Mouse (Mus musculus): ENCODE results near the gene Gmds. TPM values are rescaled to one million over a fixed set of nuclear protein-coding genes. Genes with fewer than 3 reads are reported as not detected.
A peak's percentile ranks its signal among the peaks of the same experiment; 100 is the strongest.

Gmds gene
- polyA plus RNA-seq, 1 experiment from 2014 or later, result 38.0 TPM

DNA sequence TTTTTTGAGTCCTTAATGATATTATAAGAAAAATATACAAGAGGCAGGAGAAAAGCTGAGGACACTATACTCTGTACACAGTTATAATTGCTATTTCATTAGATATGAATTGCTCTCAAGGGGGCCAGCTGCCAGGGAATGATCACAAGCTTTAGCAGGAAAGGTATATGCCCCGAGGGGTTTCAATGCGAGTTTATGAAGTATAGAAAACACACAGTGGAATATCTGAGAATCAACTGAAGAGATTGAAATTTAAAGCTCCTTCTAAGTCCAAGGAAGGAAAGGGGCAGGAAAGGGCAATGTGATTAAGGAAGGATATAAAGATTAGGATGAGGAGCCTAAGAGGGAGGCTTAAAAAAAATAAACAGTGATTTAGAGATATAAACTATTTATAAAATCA is 427.2 kb downstream of the Gmds start:
- peaks cover 9% of the 10 kb centered on the region for H3K4me1 ChIP-seq (ENCODE audit: insufficient read depth, low read length)
- H3K9me3 ChIP-seq (ENCODE audit: low read length), result no peaks in the 10 kb centered on the region
- H3K4me3 ChIP-seq (ENCODE audit: low read length), result no peak overlapping the region
- no peak for ATAC-seq (ENCODE audit: low FRiP score, low TSS enrichment)
- no peak overlapping the region for H3K27ac ChIP-seq (ENCODE audit: low read length)
- H3K9ac ChIP-seq (replicated peaks; ENCODE audit: low read length), result no peak overlapping the region
- no peak overlapping the region for H3K4me2 ChIP-seq (replicated peaks; ENCODE audit: low read depth, low read length)
- no peaks in the 10 kb centered on the region for H3K36me3 ChIP-seq (ENCODE audit: insufficient read depth, low read length)
- WGBS, result 25% methylated on average over 2 of the region's 2 CpGs
- H3K27me3 ChIP-seq (ENCODE audit: insufficient read depth, low read length), result no peaks in the 10 kb centered on the region

DNA sequence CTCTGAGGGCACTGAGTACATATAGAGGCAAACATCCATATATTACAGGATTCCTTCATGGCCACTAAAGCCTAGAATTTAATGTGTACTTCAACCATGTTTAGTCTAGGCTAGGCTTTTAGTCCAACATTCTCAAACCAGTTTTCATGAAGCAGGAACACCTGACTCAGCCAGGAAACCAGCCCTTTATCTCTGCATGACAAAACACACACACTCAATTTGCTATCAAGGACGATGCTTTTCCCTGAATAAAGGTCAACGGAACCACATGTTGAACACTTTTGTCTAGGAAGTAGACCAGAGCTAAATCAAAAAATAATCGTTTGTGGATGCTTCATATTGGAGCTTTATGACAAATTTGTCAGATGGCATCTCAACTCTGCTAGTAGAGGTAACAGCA is 429.5 kb downstream of the Gmds start:
- 85% methylated on average over 3 of the region's 3 CpGs for WGBS
- H3K27ac ChIP-seq (ENCODE audit: low read length), result no peak overlapping the region
- H3K4me2 ChIP-seq (replicated peaks; ENCODE audit: low read depth, low read length), result no peak overlapping the region
- H3K4me1 ChIP-seq (ENCODE audit: insufficient read depth, low read length), result peaks cover 9% of the 10 kb centered on the region
- H3K9ac ChIP-seq (replicated peaks; ENCODE audit: low read length), result no peak overlapping the region
- H3K27me3 ChIP-seq (ENCODE audit: insufficient read depth, low read length), result no peaks in the 10 kb centered on the region
- ATAC-seq (ENCODE audit: low FRiP score, low TSS enrichment), result no peak
- H3K9me3 ChIP-seq (ENCODE audit: low read length), result no peaks in the 10 kb centered on the region
- no peak overlapping the region for H3K4me3 ChIP-seq (ENCODE audit: low read length)
- no peaks in the 10 kb centered on the region for H3K36me3 ChIP-seq (ENCODE audit: insufficient read depth, low read length)

- Histone ChIP-seq H3K4me2 (replicated peaks; ENCODE audit: low read depth, low read length) (no peak overlapping the region), H3K4me1 (ENCODE audit: insufficient read depth, low read length) (peaks cover 3% of the 10 kb centered on the region; the same call in 1 of the 2 replicates), H3K9me3 (ENCODE audit: low read length) (no peaks in the 10 kb centered on the region), H3K9ac (replicated peaks; ENCODE audit: low read length) (no peak overlapping the region), H3K27me3 (ENCODE audit: insufficient read depth, low read length) (no peaks in the 10 kb centered on the region), H3K4me3 (ENCODE audit: low read length) (no peak overlapping the region), H3K36me3 (ENCODE audit: insufficient read depth, low read length) (no peaks in the 10 kb centered on the region), H3K27ac (ENCODE audit: low read length) (no peak overlapping the region)
- 95% methylated on average over 1 of the region's 1 CpGs for WGBS
- ATAC-seq (ENCODE audit: low FRiP score, low TSS enrichment), result no peak
These were observed 432.0 kb downstream of the Gmds start for GRCm38 (mm10) chr13:31906514-31906913.

DNA sequence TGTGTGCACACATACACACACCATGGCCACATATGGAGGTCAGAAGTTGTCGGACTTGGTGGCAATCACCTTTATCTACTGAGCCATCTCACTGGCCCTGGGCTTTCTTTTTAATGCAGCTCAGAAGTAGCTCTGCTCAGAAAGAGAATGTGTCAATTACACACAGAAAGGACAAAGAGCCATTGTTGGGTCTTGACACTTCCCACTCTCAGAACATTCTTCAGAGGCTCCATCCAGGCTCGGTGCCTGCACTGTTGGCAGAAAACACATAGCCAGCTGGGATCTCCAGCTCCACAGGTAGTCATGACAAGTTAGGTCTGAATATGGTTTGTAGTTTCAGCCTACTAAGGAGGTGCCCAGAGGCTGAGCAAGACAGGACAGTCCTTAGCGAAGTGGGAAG is 438.3 kb downstream of the Gmds start:
- Histone ChIP-seq H3K9me3 (ENCODE audit: low read length) (no peaks in the 10 kb centered on the region), H3K4me3 (ENCODE audit: low read length) (no peak overlapping the region), H3K4me2 (replicated peaks; ENCODE audit: low read depth, low read length) (no peak overlapping the region), H3K27ac (ENCODE audit: low read length) (no peak overlapping the region), H3K4me1 (ENCODE audit: insufficient read depth, low read length) (peaks cover 7% of the 10 kb centered on the region; the same call in 1 of the 2 replicates), H3K27me3 (ENCODE audit: insufficient read depth, low read length) (no peaks in the 10 kb centered on the region), H3K9ac (replicated peaks; ENCODE audit: low read length) (no peak overlapping the region), H3K36me3 (ENCODE audit: insufficient read depth, low read length) (no peaks in the 10 kb centered on the region)
- no peak; the same call in 1 of the 2 replicates for ATAC-seq (ENCODE audit: low FRiP score, low TSS enrichment)
- 77% methylated on average over 3 of the region's 3 CpGs for WGBS

GRCm38 (mm10) chr13:31899392-31899791 is 439.1 kb downstream of the Gmds start:
- 40% methylated on average over 5 of the region's 5 CpGs for WGBS
- no peaks in the 10 kb centered on the region for H3K36me3 ChIP-seq (ENCODE audit: insufficient read depth, low read length)
- H3K9me3 ChIP-seq (ENCODE audit: low read length), result no peaks in the 10 kb centered on the region
- no peak overlapping the region for H3K4me3 ChIP-seq (ENCODE audit: low read length)
- no peaks in the 10 kb centered on the region for H3K27me3 ChIP-seq (ENCODE audit: insufficient read depth, low read length)
- peaks cover 7% of the 10 kb centered on the region; the same call in 1 of the 2 replicates for H3K4me1 ChIP-seq (ENCODE audit: insufficient read depth, low read length)
- H3K4me2 ChIP-seq (replicated peaks; ENCODE audit: low read depth, low read length), result no peak overlapping the region
- ATAC-seq (ENCODE audit: low FRiP score, low TSS enrichment), result peak; percentile 90
- H3K27ac ChIP-seq (ENCODE audit: low read length), result no peak overlapping the region
- H3K9ac ChIP-seq (replicated peaks; ENCODE audit: low read length), result no peak overlapping the region

DNA sequence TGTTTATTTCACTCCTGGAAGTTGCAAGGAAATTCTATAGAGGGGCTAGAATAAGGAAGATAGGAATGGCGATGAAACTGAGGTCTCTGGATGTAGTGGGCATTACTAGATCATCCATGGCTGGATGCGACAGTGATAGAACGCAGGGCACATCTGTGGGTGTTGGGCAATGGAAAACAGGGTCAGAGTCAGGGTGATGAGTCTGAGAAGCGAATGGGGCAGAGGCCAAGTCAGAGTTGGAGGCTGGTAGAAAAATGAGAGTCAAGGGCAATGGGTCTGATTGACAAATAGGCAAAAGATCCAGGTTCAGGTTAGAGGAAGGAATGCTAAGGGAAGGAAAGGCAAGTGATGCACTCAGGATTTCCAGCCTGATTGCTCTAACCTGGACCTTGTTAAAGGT is 441.0 kb downstream of the Gmds start:
- 81% methylated on average over 4 of the region's 4 CpGs for WGBS
- Histone ChIP-seq H3K9me3 (ENCODE audit: low read length) (no peaks in the 10 kb centered on the region), H3K27ac (ENCODE audit: low read length) (no peak overlapping the region), H3K4me2 (replicated peaks; ENCODE audit: low read depth, low read length) (no peak overlapping the region), H3K4me1 (ENCODE audit: insufficient read depth, low read length) (peaks cover 7% of the 10 kb centered on the region; the same call in 1 of the 2 replicates), H3K4me3 (ENCODE audit: low read length) (no peak overlapping the region), H3K36me3 (ENCODE audit: insufficient read depth, low read length) (no peaks in the 10 kb centered on the region), H3K9ac (replicated peaks; ENCODE audit: low read length) (no peak overlapping the region), H3K27me3 (ENCODE audit: insufficient read depth, low read length) (no peaks in the 10 kb centered on the region)
- ATAC-seq (ENCODE audit: low FRiP score, low TSS enrichment), result no peak

- H3K4me3 ChIP-seq (ENCODE audit: low read length), result no peak overlapping the region
- 78% methylated on average over 3 of the region's 3 CpGs for WGBS
- no peak overlapping the region for H3K9ac ChIP-seq (replicated peaks; ENCODE audit: low read length)
- no peak overlapping the region for H3K4me2 ChIP-seq (replicated peaks; ENCODE audit: low read depth, low read length)
- H3K9me3 ChIP-seq (ENCODE audit: low read length), result peaks cover 7% of the 10 kb centered on the region; the same call in 1 of the 2 replicates
- H3K27me3 ChIP-seq (ENCODE audit: insufficient read depth, low read length), result no peaks in the 10 kb centered on the region
- H3K4me1 ChIP-seq (ENCODE audit: insufficient read depth, low read length), result peaks cover 3% of the 10 kb centered on the region; the same call in 1 of the 2 replicates
- no peak overlapping the region for H3K27ac ChIP-seq (ENCODE audit: low read length)
- ATAC-seq (ENCODE audit: low FRiP score, low TSS enrichment), result no peak
- H3K36me3 ChIP-seq (ENCODE audit: insufficient read depth, low read length), result no peaks in the 10 kb centered on the region
These were observed 444.0 kb downstream of the Gmds start for GRCm38 (mm10) chr13:31894511-31894910.

DNA sequence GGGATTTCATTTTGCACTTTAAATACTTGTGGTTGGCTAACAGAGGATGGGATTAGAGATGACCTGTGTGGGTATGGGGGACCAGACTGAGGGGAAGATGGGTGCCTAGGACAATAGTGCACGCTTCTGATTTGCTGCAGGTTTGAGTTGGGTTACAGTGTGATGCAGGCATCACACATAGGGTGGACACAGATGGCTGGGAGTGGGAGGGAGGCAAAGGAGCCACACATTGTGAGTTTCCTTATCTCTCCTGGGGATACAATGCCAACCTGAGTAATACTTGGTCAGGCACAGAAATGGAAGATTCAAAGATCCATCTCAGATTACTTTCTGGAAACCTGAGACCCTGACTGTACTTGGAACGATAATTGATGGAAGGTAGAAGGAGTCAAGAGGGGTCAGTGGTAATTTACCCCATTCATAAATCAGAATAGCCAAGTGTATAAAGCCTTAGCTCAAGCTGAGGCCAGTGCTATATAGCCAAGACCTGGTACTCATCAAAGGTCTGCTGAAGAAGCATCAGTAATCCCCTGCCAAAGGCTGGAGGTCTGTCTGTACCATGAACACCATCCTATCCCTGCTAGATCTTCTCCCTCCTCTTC is 445.5 kb downstream of the Gmds start:
- no peak overlapping the region for H3K4me2 ChIP-seq (replicated peaks; ENCODE audit: low read depth, low read length)
- peaks cover 7% of the 10 kb centered on the region; the same call in 1 of the 2 replicates for H3K9me3 ChIP-seq (ENCODE audit: low read length)
- no peaks in the 10 kb centered on the region for H3K36me3 ChIP-seq (ENCODE audit: insufficient read depth, low read length)
- H3K4me3 ChIP-seq (ENCODE audit: low read length), result no peak overlapping the region
- no peaks in the 10 kb centered on the region for H3K4me1 ChIP-seq (ENCODE audit: insufficient read depth, low read length)
- peak; percentile 51; the same call in 1 of the 2 replicates for ATAC-seq (ENCODE audit: low FRiP score, low TSS enrichment)
- no peak overlapping the region for H3K27ac ChIP-seq (ENCODE audit: low read length)
- 29% methylated on average over 2 of the region's 2 CpGs for WGBS
- H3K27me3 ChIP-seq (ENCODE audit: insufficient read depth, low read length), result no peaks in the 10 kb centered on the region
- no peak overlapping the region for H3K9ac ChIP-seq (replicated peaks; ENCODE audit: low read length)

DNA sequence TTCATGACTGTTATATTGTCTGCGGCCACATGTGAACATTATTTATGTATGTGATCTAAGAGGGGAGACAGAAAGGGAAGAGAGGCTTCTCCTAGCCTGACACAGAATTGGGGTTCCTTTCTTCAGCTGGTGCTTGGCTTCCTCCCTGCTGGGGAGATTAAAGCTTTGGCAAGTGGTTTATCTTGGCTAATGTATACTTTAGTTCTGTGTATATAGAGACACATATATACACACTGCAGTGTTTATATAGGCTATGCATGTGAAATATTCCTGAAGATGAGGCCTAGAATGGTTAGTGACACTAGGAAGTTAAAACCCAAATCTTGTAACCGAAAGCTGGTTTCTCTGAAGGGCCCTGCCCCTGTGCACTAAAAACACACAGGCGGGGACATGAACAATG is 450.0 kb downstream of the Gmds start:
- Histone ChIP-seq H3K27ac (ENCODE audit: low read length) (no peak overlapping the region), H3K36me3 (ENCODE audit: insufficient read depth, low read length) (no peaks in the 10 kb centered on the region), H3K9ac (replicated peaks; ENCODE audit: low read length) (no peak overlapping the region), H3K9me3 (ENCODE audit: low read length) (peaks cover 9% of the 10 kb centered on the region; the same call in 1 of the 2 replicates), H3K4me3 (ENCODE audit: low read length) (no peak overlapping the region), H3K4me2 (replicated peaks; ENCODE audit: low read depth, low read length) (no peak overlapping the region), H3K4me1 (ENCODE audit: insufficient read depth, low read length) (no peaks in the 10 kb centered on the region), H3K27me3 (ENCODE audit: insufficient read depth, low read length) (no peaks in the 10 kb centered on the region)
- no peak for ATAC-seq (ENCODE audit: low FRiP score, low TSS enrichment)
- 68% methylated on average over 3 of the region's 3 CpGs for WGBS

DNA sequence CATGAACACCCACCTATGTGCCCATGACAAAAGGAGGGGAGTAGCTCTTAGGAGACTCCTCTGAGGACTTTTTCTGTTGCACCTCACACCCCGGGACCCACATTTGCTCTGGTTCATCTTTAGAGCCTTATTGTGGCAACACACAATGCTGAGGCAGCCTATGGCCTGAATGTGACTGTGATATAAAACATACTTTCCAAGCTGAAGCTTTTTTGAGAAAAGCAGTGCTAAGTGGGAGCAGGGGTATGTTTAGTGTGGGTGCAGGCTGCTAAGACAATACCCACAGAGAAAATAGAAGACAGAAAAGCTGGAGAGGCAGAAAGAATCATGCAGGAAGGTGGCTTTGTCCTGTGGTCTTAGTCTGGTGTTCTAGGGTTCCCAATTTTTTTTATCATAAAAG is 452.8 kb downstream of the Gmds start:
- Histone ChIP-seq H3K4me2 (replicated peaks; ENCODE audit: low read depth, low read length) (no peak overlapping the region), H3K4me1 (ENCODE audit: insufficient read depth, low read length) (no peaks in the 10 kb centered on the region), H3K27me3 (ENCODE audit: insufficient read depth, low read length) (no peaks in the 10 kb centered on the region), H3K9me3 (ENCODE audit: low read length) (peaks cover 3% of the 10 kb centered on the region; the same call in 1 of the 2 replicates), H3K4me3 (ENCODE audit: low read length) (no peak overlapping the region), H3K27ac (ENCODE audit: low read length) (no peak overlapping the region), H3K9ac (replicated peaks; ENCODE audit: low read length) (no peak overlapping the region), H3K36me3 (ENCODE audit: insufficient read depth, low read length) (no peaks in the 10 kb centered on the region)
- no peak for ATAC-seq (ENCODE audit: low FRiP score, low TSS enrichment)
- WGBS, result 83% methylated on average over 1 of the region's 1 CpGs
